Mouse (Mus musculus): Measurements from ENCODE around the gene Vmn1r230. TPM values are rescaled to one million over a fixed set of nuclear protein-coding genes. Genes with fewer than 3 reads are reported as not detected.

Gene Vmn1r230
- polyA plus RNA-seq (2015; fragmentation: Nextera tagmentation; extraction: Ambion mirVana), result not detected in 2 replicates

DNA sequence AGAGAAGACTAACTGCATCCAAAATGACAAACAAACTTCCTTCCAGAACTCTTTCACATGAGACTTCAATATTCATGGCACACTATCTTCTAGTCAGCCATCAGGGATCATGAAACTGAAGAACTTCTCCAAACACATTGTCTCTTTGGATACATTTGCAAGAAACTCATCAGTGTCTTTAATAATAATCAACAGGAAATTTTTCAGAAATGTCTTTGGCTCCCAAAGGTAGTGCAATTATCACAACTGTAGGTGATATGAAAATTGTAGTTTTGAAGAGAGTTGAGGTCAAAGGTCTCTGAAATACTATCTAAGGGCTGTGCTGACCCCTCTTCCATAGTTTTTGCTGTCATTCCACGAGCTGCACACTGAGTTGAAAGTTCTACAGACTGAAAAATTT lies at the start of gene Vmn1r230:
Vmn1r230 (plus strand) TSS at position 301 of the 400 bp plus-strand sequence.
- H3K36me3 ChIP-seq (ENCODE audit: control insufficient read depth, insufficient read depth), result no peaks in the 10 kb centered on the region
- no peak within 1 kb of the TSS for H3K4me2 ChIP-seq (ENCODE audit: low read depth, low read length)
- H3K9ac ChIP-seq (ENCODE audit: low read length), result no peak within 1 kb of the TSS
- no peak for ATAC-seq (replicated peaks; ENCODE audit: extremely low read depth, insufficient read depth, low FRiP score)
- H3K4me3 ChIP-seq (ENCODE audit: low read length), result no peak within 1 kb of the TSS
- H3K27ac ChIP-seq (ENCODE audit: low read length), result no peak within 1 kb of the TSS
- WGBS, result 7% methylated on average over 1 of the region's 1 CpGs
- H3K4me1 ChIP-seq (ENCODE audit: control insufficient read depth, insufficient read depth, low read length), result no peaks in the 10 kb centered on the region
- no peaks in the 10 kb centered on the region for H3K27me3 ChIP-seq (ENCODE audit: control insufficient read depth, insufficient read depth, low read length)
- H3K9me3 ChIP-seq (replicated peaks; ENCODE audit: control insufficient read depth, low read length), result 0 out of 2 replicates have a peak, but pooled peaks cover 1% of the 10 kb centered on the region

DNA sequence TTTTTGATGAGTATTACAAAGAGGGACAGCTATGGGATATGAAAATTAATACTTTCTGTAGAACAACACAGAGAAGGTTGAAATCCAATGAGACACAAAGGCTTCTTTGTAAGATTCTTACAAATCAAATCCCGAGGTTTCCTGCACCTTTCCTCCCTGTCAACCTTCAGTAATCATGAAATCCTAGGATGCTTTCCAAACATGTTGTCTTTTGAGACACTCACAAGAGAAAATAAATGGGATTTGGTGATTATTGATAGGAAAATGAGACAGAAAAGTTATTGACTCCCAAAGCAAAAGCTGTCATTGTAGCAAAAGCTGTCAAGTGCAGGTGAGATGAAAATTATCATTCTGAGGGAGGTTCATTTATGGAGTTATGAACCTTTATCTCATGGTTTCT lies 29.0 kb upstream of the Vmn1r230 start, which contains the start of gene Vmn1r229:
Vmn1r229 (plus strand) TSS at position 301 of the 400 bp plus-strand sequence.
- no peak for ATAC-seq (replicated peaks; ENCODE audit: extremely low read depth, insufficient read depth, low FRiP score)
- H3K9me3 ChIP-seq (replicated peaks; ENCODE audit: control insufficient read depth, low read length), result no peaks in the 10 kb centered on the region
- no peaks in the 10 kb centered on the region for H3K27me3 ChIP-seq (ENCODE audit: control insufficient read depth, insufficient read depth, low read length)
- no peaks in the 10 kb centered on the region for H3K36me3 ChIP-seq (ENCODE audit: control insufficient read depth, insufficient read depth)
- H3K27ac ChIP-seq (ENCODE audit: low read length), result no peak within 1 kb of the TSS
- WGBS, result 46% methylated on average over 1 of the region's 1 CpGs
- no peak within 1 kb of the TSS for H3K4me2 ChIP-seq (ENCODE audit: low read depth, low read length)
- H3K9ac ChIP-seq (ENCODE audit: low read length), result no peak within 1 kb of the TSS
- H3K4me3 ChIP-seq (ENCODE audit: low read length), result no peak within 1 kb of the TSS
- H3K4me1 ChIP-seq (ENCODE audit: control insufficient read depth, insufficient read depth, low read length), result no peaks in the 10 kb centered on the region

Other genes starting within 250 kb of the Vmn1r230 start
- gene Vmn2r110, start 244.0 kb upstream of the Vmn1r230 start, polyA plus RNA-seq (2015; fragmentation: Nextera tagmentation; extraction: Ambion mirVana), result not detected in 2 replicates
- not detected in 2 replicates for gene Fpr-rs3, start 215.6 kb upstream of the Vmn1r230 start, polyA plus RNA-seq (2015; fragmentation: Nextera tagmentation; extraction: Ambion mirVana)
- not detected in 2 replicates for gene Vmn1r226, start 157.6 kb upstream of the Vmn1r230 start, polyA plus RNA-seq (2015; fragmentation: Nextera tagmentation; extraction: Ambion mirVana)
- not detected in 2 replicates for gene Vmn1r227, start 110.6 kb upstream of the Vmn1r230 start, polyA plus RNA-seq (2015; fragmentation: Nextera tagmentation; extraction: Ambion mirVana)
- not detected in 2 replicates for gene Vmn1r228, start 54.3 kb upstream of the Vmn1r230 start, polyA plus RNA-seq (2015; fragmentation: Nextera tagmentation; extraction: Ambion mirVana)
- gene Vmn1r229, start 28.9 kb upstream of the Vmn1r230 start, polyA plus RNA-seq (2015; fragmentation: Nextera tagmentation; extraction: Ambion mirVana), result not detected in 2 replicates
- not detected in 2 replicates for gene Vmn1r231, start 64.6 kb downstream of the Vmn1r230 start, polyA plus RNA-seq (2015; fragmentation: Nextera tagmentation; extraction: Ambion mirVana)
- not detected in 2 replicates for gene Vmn1r232, start 79.3 kb downstream of the Vmn1r230 start, polyA plus RNA-seq (2015; fragmentation: Nextera tagmentation; extraction: Ambion mirVana)
- gene Ppp2r1a, start 104.9 kb downstream of the Vmn1r230 start, polyA plus RNA-seq (2015; fragmentation: Nextera tagmentation; extraction: Ambion mirVana), result 349 and 354 TPM in 2 replicates
- gene Vmn1r233, start 156.0 kb downstream of the Vmn1r230 start, polyA plus RNA-seq (2015; fragmentation: Nextera tagmentation; extraction: Ambion mirVana), result not detected in 2 replicates
- 9.0 and 9.3 TPM in 2 replicates for gene Zfp160, start 168.5 kb downstream of the Vmn1r230 start, polyA plus RNA-seq (2015; fragmentation: Nextera tagmentation; extraction: Ambion mirVana)

Measured in heart, embryonic 16.5 days (tissue).